Mouse (Mus musculus): ENCODE data around the gene Wnt4.

Wnt4 gene

DNA sequence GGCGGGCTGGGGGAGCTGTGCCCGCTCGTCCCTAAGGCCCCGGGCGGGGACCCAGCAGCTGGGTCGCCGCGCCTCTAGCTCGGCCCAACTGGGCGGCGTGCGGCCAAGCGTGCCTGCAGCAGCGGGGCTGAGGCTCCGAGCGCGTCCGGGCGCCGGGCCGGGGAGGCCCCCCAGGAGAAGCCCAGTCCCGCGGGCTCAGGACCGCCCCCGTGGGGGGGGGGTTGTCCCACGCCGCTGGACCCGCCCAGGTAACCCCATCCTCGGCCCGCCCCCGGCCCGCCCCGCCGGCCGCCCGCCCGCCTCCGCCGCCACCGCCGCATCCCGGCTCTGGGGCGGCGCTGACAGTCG is at the start of gene Wnt4:
TSS of gene Wnt4 (plus strand) at position 324 of the 348 bp plus-strand sequence.
- peak; percentile 81 for DNase-seq (ENCODE audit: low spot score)

DNA sequence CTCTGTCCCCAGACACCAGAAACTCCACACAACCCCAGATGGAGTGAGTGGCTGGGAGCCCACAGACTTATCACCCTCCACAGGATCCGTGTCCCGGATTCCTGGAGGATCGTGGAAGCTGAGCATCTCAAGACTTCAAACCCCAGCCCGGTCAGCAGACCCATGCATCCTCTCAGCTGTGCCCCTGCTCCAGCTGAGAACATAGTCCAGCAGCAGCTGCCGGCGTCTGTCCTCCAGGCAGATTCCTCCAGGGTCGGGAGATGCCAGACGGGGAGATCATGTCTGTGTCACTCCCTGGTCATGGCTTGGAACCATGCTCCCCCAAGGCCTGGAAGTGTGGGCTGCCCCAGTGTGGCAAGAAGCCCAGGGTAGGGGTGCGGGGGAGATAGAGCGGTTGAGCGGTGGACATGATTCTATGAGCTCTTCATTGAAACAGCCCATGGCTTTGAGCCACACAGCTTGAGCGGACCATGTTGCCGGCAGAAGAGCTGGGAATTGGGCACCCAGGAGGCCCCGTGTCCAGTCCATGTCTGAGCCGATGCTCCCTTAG is 48.6 kb upstream of the Wnt4 start:
- peak; percentile 51 for DNase-seq (ENCODE audit: low spot score)

DNA sequence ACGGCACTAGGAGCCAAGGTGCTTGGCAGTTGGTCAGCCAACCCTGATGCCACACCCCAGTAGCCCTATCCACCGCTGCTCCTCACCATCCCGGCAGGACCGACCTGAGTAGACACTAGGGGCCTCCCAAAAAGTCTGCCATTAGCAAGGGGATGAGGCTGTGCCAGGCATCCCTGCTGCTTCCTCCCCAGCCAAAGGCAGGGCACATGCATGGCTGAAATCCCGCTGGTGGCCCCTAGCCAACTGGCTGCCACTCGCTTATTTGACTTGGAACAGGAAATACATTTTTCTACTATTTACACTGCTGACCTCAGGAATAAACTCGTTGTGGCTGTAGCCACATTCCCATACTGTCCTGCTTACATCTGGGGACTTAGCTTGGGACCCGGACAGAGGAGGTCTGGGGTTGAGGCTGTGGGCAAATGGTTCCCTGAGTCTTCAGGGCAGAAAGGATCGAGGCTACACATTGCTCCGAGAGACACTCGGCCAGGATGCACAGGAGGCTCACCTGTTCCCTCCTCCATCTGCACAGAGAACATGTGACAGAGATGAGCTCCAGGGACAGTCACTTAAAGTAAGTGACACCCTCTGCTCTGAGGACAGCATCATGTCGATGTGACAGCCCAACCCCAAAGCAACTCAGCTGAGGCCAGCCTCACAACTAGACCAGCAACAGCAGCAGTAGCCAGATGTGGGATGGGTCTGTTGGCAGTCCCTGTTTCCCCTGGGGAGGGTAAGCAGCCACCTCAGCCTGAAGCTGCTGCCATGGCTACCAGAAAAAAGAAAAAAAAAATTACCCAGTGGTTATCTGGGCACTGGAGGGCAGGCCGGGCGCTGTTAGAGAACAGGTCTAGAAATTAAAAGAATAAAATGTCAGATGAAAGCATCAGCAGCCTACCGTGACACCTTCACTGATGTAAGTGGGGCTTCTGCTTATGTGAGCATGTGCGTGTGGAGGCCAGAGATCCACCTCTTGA is 45.5 kb upstream of the Wnt4 start:
- peak; percentile 67 for DNase-seq (ENCODE audit: low spot score)

GRCm38 (mm10) chr4:137233632-137234031 is 43.7 kb upstream of the Wnt4 start:
- no peak for DNase-seq (ENCODE audit: low spot score)

DNA sequence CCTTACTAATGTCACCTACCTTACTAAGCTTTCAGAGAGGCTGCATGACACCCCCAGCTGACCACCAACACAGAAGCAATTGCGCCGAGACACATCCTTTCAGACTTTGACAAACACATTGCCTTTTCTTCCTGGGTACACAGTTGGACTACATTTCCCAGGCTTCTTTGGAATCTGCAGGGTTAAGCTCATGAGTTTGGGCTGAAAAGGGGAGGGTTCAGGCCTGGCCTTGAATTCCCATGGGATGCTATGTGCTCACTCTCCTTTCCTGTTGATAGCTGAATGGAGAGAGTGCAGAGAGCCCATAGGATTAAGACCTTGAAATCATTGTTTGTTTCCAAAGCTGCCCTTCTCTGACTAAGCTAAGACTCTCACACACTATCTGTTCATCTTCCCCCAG is 42.8 kb upstream of the Wnt4 start:
- DNase-seq (ENCODE audit: low spot score): no peak

- DNase-seq (ENCODE audit: low spot score): no peak
Measured at GRCm38 (mm10) chr4:137235368-137235767, 41.9 kb upstream of the Wnt4 start.

- no peak for DNase-seq (ENCODE audit: low spot score)
Measured at GRCm38 (mm10) chr4:137244883-137245282, 32.4 kb upstream of the Wnt4 start.

- DNase-seq (ENCODE audit: low spot score): peak; percentile 37
Measured at GRCm38 (mm10) chr4:137250333-137250732, 27.0 kb upstream of the Wnt4 start.

DNA sequence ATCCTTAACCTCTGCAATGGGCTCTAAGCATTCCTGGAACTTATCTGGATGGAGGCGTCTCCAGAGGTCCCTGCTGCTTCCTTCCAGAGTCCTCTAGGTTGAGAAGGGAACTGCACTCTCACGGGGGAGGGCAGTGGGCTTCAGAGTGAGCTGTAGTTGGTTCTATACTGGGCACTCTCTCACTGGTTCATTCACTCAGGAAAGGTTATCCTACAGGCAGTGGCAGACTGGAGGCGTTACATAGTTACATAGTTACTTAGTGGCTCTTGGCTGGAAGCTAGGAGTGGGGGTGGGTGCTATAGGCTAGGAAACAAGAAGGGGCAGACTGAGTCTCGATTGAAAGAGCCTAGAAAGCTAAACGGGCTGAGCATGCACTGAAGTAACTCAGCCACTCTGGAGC is 26.4 kb upstream of the Wnt4 start:
- DNase-seq (ENCODE audit: low spot score): no peak

GRCm38 (mm10) chr4:137253601-137254000 is 23.7 kb upstream of the Wnt4 start:
- DNase-seq (ENCODE audit: low spot score): no peak

- no peak for DNase-seq (ENCODE audit: low spot score)
Measured at GRCm38 (mm10) chr4:137254206-137254976, 22.9 kb upstream of the Wnt4 start.

DNA sequence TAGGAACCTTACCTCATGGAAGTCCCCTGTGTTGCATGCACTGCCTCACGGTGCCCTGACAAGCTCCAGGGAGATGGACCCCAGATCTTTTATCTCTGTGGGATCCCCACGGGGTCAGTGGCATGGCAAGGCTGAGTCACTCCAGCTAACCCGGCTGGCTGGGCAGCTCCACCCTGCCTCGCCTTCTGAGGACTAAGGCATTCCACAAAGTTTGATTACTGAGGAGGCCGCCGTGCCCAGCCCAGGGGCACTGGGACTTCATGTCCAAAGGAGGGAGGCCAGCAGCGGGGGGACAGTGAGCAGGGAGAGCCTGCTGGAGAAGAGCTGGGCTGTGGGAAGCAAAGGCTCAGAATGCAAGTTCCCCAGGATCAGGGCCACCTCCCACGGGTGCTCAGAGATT is 21.7 kb upstream of the Wnt4 start:
- DNase-seq (ENCODE audit: low spot score): no peak

DNA sequence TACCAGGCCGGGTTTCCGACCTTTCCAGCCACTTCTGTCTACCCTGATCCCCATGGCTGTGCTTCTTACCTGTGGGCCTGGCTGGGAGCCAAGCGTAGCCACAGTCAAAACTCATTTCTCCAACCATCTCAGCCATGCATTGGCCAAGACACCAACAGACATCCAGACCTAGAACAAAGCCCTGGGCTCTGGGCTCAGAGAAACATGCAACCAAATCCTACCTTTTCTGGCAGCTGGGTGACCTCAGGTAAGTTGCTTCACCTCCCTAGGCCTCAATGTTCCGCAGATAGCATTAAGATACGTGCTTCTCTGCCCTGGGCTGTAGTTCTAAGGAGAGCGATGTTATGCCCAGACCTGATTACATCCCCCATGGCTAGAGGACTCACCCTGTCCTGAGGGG is 15.5 kb upstream of the Wnt4 start:
- DNase-seq (ENCODE audit: low spot score): no peak

- DNase-seq (ENCODE audit: low spot score): no peak
Measured at GRCm38 (mm10) chr4:137264066-137264465, 13.2 kb upstream of the Wnt4 start.

- no peak for DNase-seq (ENCODE audit: low spot score)
Measured at GRCm38 (mm10) chr4:137265116-137265515, 12.2 kb upstream of the Wnt4 start.

GRCm38 (mm10) chr4:137268541-137268940 is 8.7 kb upstream of the Wnt4 start:
- DNase-seq (ENCODE audit: low spot score): no peak

GRCm38 (mm10) chr4:137271856-137272255 is 5.4 kb upstream of the Wnt4 start:
- DNase-seq (ENCODE audit: low spot score): no peak

DNA sequence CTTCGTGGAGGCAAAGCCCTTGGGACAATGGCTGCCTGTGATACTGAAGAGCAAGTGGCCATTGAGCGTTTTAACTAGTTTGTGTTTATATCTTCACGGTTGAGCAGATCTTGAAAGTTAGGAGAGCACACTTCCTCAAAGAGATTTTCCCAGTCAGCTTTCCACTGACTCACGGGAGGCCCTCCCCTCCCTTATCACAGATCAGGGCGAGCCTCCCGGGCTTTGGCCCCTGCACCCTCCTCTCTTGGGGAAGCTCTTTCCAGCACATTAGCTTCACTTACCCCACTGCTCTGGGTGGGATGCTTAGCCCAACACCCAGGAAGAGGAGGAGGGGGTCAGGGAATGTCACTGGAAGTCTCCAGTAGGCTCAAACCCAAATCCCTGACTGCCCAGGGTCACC is 3.0 kb upstream of the Wnt4 start:
- no peak for DNase-seq (ENCODE audit: low spot score)

DNA sequence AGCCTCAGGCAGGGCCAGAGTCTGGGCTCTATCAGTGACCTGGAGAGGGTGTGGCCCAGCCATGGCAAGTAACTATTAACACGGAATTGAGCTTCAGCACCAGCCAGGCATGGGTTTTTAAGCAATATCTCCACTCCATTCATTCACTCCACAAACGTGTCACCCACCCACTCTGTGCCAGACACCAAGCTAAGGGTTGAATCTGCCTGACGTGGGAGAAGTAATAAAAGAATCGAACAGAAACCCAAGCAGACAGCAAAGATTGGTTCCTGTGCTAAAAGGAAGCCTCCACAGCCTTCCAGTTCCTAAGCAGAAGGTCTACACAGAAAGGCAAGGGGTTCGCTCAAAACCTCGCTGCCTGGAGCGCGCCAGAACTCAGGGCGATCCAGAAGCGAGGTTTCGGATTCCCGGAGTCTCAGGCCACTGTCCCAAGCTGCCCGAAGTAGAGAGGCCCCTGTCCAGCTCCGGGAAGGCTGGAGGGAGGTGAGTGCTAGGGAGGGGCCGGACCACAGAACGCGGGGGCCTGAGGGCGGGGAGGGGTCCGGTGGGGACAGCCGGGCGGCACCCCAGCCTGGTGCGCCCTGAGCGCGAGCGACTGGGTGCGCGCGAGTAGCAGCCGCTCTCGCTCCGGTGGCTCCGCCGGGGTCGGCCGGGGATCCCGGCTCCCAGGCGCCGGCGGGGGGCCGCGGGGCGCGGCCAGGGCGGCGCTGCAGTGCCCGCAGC is 685 bp upstream of the Wnt4 start:
- no peak for DNase-seq (ENCODE audit: low spot score)

DNA sequence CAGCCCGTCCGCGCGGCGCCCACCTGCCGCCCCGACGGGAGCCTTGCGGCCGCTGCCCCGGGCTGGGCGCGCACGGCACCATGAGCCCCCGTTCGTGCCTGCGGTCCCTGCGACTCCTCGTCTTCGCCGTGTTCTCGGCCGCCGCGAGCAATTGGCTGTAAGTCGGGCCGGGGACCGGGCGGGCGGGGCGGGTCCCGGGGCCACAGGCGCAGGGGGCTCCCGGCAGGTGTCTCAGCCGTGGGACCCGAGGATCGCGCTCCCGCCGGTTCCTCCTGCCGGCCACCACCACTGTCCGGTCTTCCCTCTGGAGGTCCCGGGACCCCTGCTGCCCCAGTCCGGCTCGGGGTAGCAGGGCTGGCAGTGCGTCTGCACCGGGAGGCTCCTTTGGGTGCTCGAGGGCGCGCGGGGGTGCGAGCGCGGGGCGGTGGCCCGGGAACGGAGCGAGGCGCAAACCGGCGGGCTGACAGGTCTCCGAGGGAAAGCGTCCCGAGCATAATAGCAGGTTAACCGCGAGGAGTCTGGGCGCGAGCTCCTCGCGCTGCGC is 383 bp downstream of the Wnt4 start:
- DNase-seq (ENCODE audit: low spot score): peak; percentile 38

- DNase-seq (ENCODE audit: low spot score): no peak
Measured at GRCm38 (mm10) chr4:137278144-137279040, 1.1 kb downstream of the Wnt4 start.

Data from ovary, postnatal 36 days (tissue).